Mouse (Mus musculus): ENCODE results near the gene A4galt.

Gene A4galt

GRCm38 (mm10) chr15:83293706-83294645 is 42.4 kb upstream of the A4galt start:
- Histone ChIP-seq H3K4me1 (replicated peaks; ENCODE audit: low read depth, low read length) (peaks cover 34% of the 10 kb centered on the region), H3K36me3 (ENCODE audit: insufficient read depth, low read length) (no peaks in the 10 kb centered on the region), H3K9me3 (ENCODE audit: low read length) (no peaks in the 10 kb centered on the region), H3K4me3 (replicated peaks; ENCODE audit: low read length) (no peak overlapping the region), H3K27me3 (ENCODE audit: insufficient read depth, low read length) (no peaks in the 10 kb centered on the region; the same call in 1 of the 2 replicates)
- TF ChIP-seq POU5F1 (IDR thresholded peaks at IDR 0.05; ENCODE audit: borderline replicate concordance, low read length) (no peak), CTCF (conservative IDR thresholded peaks at IDR 0.05; ENCODE audit: low read length) (no peak), NANOG (IDR thresholded peaks at IDR 0.05; ENCODE audit: borderline replicate concordance, low read length) (no peak)

- H3K36me3 ChIP-seq (ENCODE audit: insufficient read depth, low read length): no peaks in the 10 kb centered on the region
- no peak for TF ChIP-seq NANOG (IDR thresholded peaks at IDR 0.05; ENCODE audit: borderline replicate concordance, low read length)
- no peaks in the 10 kb centered on the region; the same call in 1 of the 2 replicates for H3K27me3 ChIP-seq (ENCODE audit: insufficient read depth, low read length)
- no peaks in the 10 kb centered on the region for H3K9me3 ChIP-seq (ENCODE audit: low read length)
- H3K4me3 ChIP-seq (replicated peaks; ENCODE audit: low read length): no peak overlapping the region
- peaks cover 34% of the 10 kb centered on the region for H3K4me1 ChIP-seq (replicated peaks; ENCODE audit: low read depth, low read length)
These were observed 41.6 kb upstream of the A4galt start for GRCm38 (mm10) chr15:83293144-83293543.

GRCm38 (mm10) chr15:83292261-83293056 is 40.9 kb upstream of the A4galt start:
- no peak overlapping the region for H3K4me3 ChIP-seq (replicated peaks; ENCODE audit: low read length)
- TF ChIP-seq CTCF (conservative IDR thresholded peaks at IDR 0.05; ENCODE audit: low read length) (no peak), NANOG (IDR thresholded peaks at IDR 0.05; ENCODE audit: borderline replicate concordance, low read length) (no peak), POU5F1 (IDR thresholded peaks at IDR 0.05; ENCODE audit: borderline replicate concordance, low read length) (no peak)
- peaks cover 30% of the 10 kb centered on the region for H3K4me1 ChIP-seq (replicated peaks; ENCODE audit: low read depth, low read length)

GRCm38 (mm10) chr15:83290899-83291298 is 39.3 kb upstream of the A4galt start:
- Histone ChIP-seq H3K27me3 (ENCODE audit: insufficient read depth, low read length) (no peaks in the 10 kb centered on the region; the same call in 1 of the 2 replicates), H3K4me3 (replicated peaks; ENCODE audit: low read length) (no peak overlapping the region), H3K4me1 (replicated peaks; ENCODE audit: low read depth, low read length) (peaks cover 18% of the 10 kb centered on the region), H3K36me3 (ENCODE audit: insufficient read depth, low read length) (no peaks in the 10 kb centered on the region), H3K9me3 (ENCODE audit: low read length) (no peaks in the 10 kb centered on the region)
- TF ChIP-seq CTCF (conservative IDR thresholded peaks at IDR 0.05; ENCODE audit: low read length): no peak
- no peak for TF ChIP-seq POU5F1 (IDR thresholded peaks at IDR 0.05; ENCODE audit: borderline replicate concordance, low read length)
- TF ChIP-seq NANOG (IDR thresholded peaks at IDR 0.05; ENCODE audit: borderline replicate concordance, low read length): no peak

More at GRCm38 (mm10) chr15:83292261-83293056, 40.9 kb upstream of the A4galt start:
- Histone ChIP-seq H3K36me3 (ENCODE audit: insufficient read depth, low read length) (no peaks in the 10 kb centered on the region), H3K9me3 (ENCODE audit: low read length) (no peaks in the 10 kb centered on the region), H3K27me3 (ENCODE audit: insufficient read depth, low read length) (no peaks in the 10 kb centered on the region; the same call in 1 of the 2 replicates)

GRCm38 (mm10) chr15:83284828-83285227 is 33.3 kb upstream of the A4galt start:
- Histone ChIP-seq H3K4me1 (replicated peaks; ENCODE audit: low read depth, low read length) (peaks cover 51% of the 10 kb centered on the region), H3K27me3 (ENCODE audit: insufficient read depth, low read length) (no peaks in the 10 kb centered on the region), H3K9me3 (ENCODE audit: low read length) (no peaks in the 10 kb centered on the region), H3K36me3 (ENCODE audit: insufficient read depth, low read length) (no peaks in the 10 kb centered on the region), H3K4me3 (replicated peaks; ENCODE audit: low read length) (peak overlapping the region; percentile 32; the same call in 1 of the 2 replicates)
- TF ChIP-seq POU5F1 (IDR thresholded peaks at IDR 0.05; ENCODE audit: borderline replicate concordance, low read length) (no peak), NANOG (IDR thresholded peaks at IDR 0.05; ENCODE audit: borderline replicate concordance, low read length) (no peak), CTCF (conservative IDR thresholded peaks at IDR 0.05; ENCODE audit: low read length) (no peak)

GRCm38 (mm10) chr15:83282397-83282796 is 30.8 kb upstream of the A4galt start:
- Histone ChIP-seq H3K4me1 (replicated peaks; ENCODE audit: low read depth, low read length) (peaks cover 72% of the 10 kb centered on the region), H3K4me3 (replicated peaks; ENCODE audit: low read length) (no peak overlapping the region)

GRCm38 (mm10) chr15:83281303-83281702 is 29.7 kb upstream of the A4galt start:
- Histone ChIP-seq H3K4me3 (replicated peaks; ENCODE audit: low read length) (no peak overlapping the region; the same call in 1 of the 2 replicates), H3K4me1 (replicated peaks; ENCODE audit: low read depth, low read length) (peaks cover 69% of the 10 kb centered on the region), H3K36me3 (ENCODE audit: insufficient read depth, low read length) (no peaks in the 10 kb centered on the region), H3K27me3 (ENCODE audit: insufficient read depth, low read length) (no peaks in the 10 kb centered on the region), H3K9me3 (ENCODE audit: low read length) (peaks cover 8% of the 10 kb centered on the region; the same call in 1 of the 2 replicates)
- TF ChIP-seq CTCF (conservative IDR thresholded peaks at IDR 0.05; ENCODE audit: low read length) (no peak), POU5F1 (IDR thresholded peaks at IDR 0.05; ENCODE audit: borderline replicate concordance, low read length) (no peak), NANOG (IDR thresholded peaks at IDR 0.05; ENCODE audit: borderline replicate concordance, low read length) (no peak)

More at GRCm38 (mm10) chr15:83282397-83282796, 30.8 kb upstream of the A4galt start:
- H3K27me3 ChIP-seq (ENCODE audit: insufficient read depth, low read length): no peaks in the 10 kb centered on the region
- TF ChIP-seq NANOG (IDR thresholded peaks at IDR 0.05; ENCODE audit: borderline replicate concordance, low read length): no peak
- no peak for TF ChIP-seq CTCF (conservative IDR thresholded peaks at IDR 0.05; ENCODE audit: low read length)
- TF ChIP-seq POU5F1 (IDR thresholded peaks at IDR 0.05; ENCODE audit: borderline replicate concordance, low read length): no peak
- H3K36me3 ChIP-seq (ENCODE audit: insufficient read depth, low read length): no peaks in the 10 kb centered on the region
- H3K9me3 ChIP-seq (ENCODE audit: low read length): no peaks in the 10 kb centered on the region

- TF ChIP-seq CTCF (conservative IDR thresholded peaks at IDR 0.05; ENCODE audit: low read length) (no peak), POU5F1 (IDR thresholded peaks at IDR 0.05; ENCODE audit: borderline replicate concordance, low read length) (no peak), NANOG (IDR thresholded peaks at IDR 0.05; ENCODE audit: borderline replicate concordance, low read length) (no peak)
- Histone ChIP-seq H3K9me3 (ENCODE audit: low read length) (peaks cover 9% of the 10 kb centered on the region; the same call in 1 of the 2 replicates), H3K36me3 (ENCODE audit: insufficient read depth, low read length) (no peaks in the 10 kb centered on the region), H3K4me1 (replicated peaks; ENCODE audit: low read depth, low read length) (peaks cover 56% of the 10 kb centered on the region), H3K4me3 (replicated peaks; ENCODE audit: low read length) (no peak overlapping the region), H3K27me3 (ENCODE audit: insufficient read depth, low read length) (no peaks in the 10 kb centered on the region)
These were observed 27.0 kb upstream of the A4galt start for GRCm38 (mm10) chr15:83278579-83278978.

All from E14TG2a.4 (cell line).